Comparison of ENCODE assay signal across 9 mouse cellular contexts in genomic region chr4:57120563-57120962, GRCm38 (mm10). TPM values are rescaled to one million over a fixed set of nuclear protein-coding genes. Genes with fewer than 3 reads are reported as not detected.
DNase-seq lines count a peak whose midpoint lies in the region; ATAC-seq and TF ChIP-seq lines count a peak whose summit lies in the region.
"Had no signal": no experiment of that assay in that cellular context is flagged by ENCODE, and none has a peak within 500 bp of the region (broad histone marks: within the 10 kb centered on the region; RNA-seq: fewer than 3 reads in every experiment).

No protein-coding gene starts in this region.

- no peak for DNase-seq in left cerebral cortex, adult 2 months (ENCODE audit: extremely low spot score in 1 of 2, low spot score in 2 of 2)
- no peak for DNase-seq in left cerebral cortex, adult 8-10 months (ENCODE audit: low spot score in 2 of 2)
- DNase-seq in brain, adult 2 months (ENCODE audit: low read depth, low spot score) = peak; percentile 79
- peak; percentile 47 for DNase-seq in hindbrain, postnatal 0 days (ENCODE audit: low spot score)
- DNase-seq in right cerebral cortex, adult 2 months (ENCODE audit: low spot score in 2 of 2) = no peak
- DNase-seq in gastrocnemius, postnatal 36 days = no peak

- H3K4me1 ChIP-seq in hindbrain, postnatal 0 days (ENCODE audit: insufficient read depth, low read length) = peaks cover 6% of the 10 kb centered on the region; the same call in 1 of the 2 replicates
- peaks cover 9% of the 10 kb centered on the region; the same call in 1 of the 2 replicates for H3K4me1 ChIP-seq in neural tube, embryonic 13.5 days (replicated peaks)

- peak; percentile 30 for TF ChIP-seq CTCF in left cerebral cortex, adult 2 months (IDR thresholded peaks at IDR 0.05)
- peak; percentile 48 for TF ChIP-seq CTCF in hindbrain, postnatal 0 days (IDR thresholded peaks at IDR 0.05; ENCODE audit: low read depth)

- H3K36me3 ChIP-seq in hindbrain, postnatal 0 days (ENCODE audit: insufficient read depth, low read length) = no peaks in the 10 kb centered on the region
- H3K36me3 ChIP-seq in neural tube, embryonic 13.5 days = no peaks in the 10 kb centered on the region
- H3K36me3 ChIP-seq: heart, embryonic 15.5 days had no signal

- no peak overlapping the region for H3K9ac ChIP-seq in hindbrain, postnatal 0 days (replicated peaks; ENCODE audit: low read length)
- no peak overlapping the region for H3K9ac ChIP-seq in neural tube, embryonic 13.5 days
- H3K9ac ChIP-seq: heart, embryonic 15.5 days had no signal

- H3K4me2 ChIP-seq in hindbrain, postnatal 0 days (ENCODE audit: low read depth, low read length) = no peak overlapping the region
- no peak overlapping the region for H3K4me2 ChIP-seq in neural tube, embryonic 13.5 days
- H3K4me2 ChIP-seq: heart, embryonic 15.5 days had no signal

- no peaks in the 10 kb centered on the region for H3K9me3 ChIP-seq in hindbrain, postnatal 0 days (ENCODE audit: low read length)
- no peaks in the 10 kb centered on the region for H3K9me3 ChIP-seq in neural tube, embryonic 13.5 days
- H3K9me3 ChIP-seq: heart, embryonic 15.5 days had no signal

- H3K27me3 ChIP-seq in hindbrain, postnatal 0 days (ENCODE audit: insufficient read depth, low read length) = no peaks in the 10 kb centered on the region
- H3K27me3 ChIP-seq in neural tube, embryonic 13.5 days = no peaks in the 10 kb centered on the region

- intact Hi-C loops in left cerebral cortex, adult 2 months (cut with DNase I) = no loop called here
- intact Hi-C loops in gastrocnemius, postnatal 36 days (cut with DNase I) = loop anchor here (5.0 kb wide), 1 partner anchor 152 kb away; no protein-coding TSS in a partner anchor

- no peak overlapping the region for H3K27ac ChIP-seq in left cerebral cortex, adult 2 months
- no peak overlapping the region for H3K27ac ChIP-seq in hindbrain, postnatal 0 days
- no peak overlapping the region for H3K27ac ChIP-seq in neural tube, embryonic 13.5 days (replicated peaks)
- H3K27ac ChIP-seq: heart, embryonic 15.5 days had no signal

- 45% methylated on average over 2 of the region's 2 CpGs for WGBS in hindbrain, postnatal 0 days
- WGBS in neural tube, embryonic 13.5 days = 35% methylated on average over 2 of the region's 2 CpGs

- no peak overlapping the region for H3K4me3 ChIP-seq in left cerebral cortex, adult 2 months
- no peak overlapping the region for H3K4me3 ChIP-seq in hindbrain, postnatal 0 days (ENCODE audit: low read length)
- no peak overlapping the region for H3K4me3 ChIP-seq in neural tube, embryonic 13.5 days
- H3K4me3 ChIP-seq: heart, embryonic 15.5 days had no signal

- peak; percentile 19; the same call in 1 of the 2 replicates for ATAC-seq in hindbrain, postnatal 0 days
- ATAC-seq in neural tube, embryonic 13.5 days (ENCODE audit: low read depth) = peak; percentile 21; the same call in 1 of the 2 replicates
- ATAC-seq in erythroblast, adult 5-6 weeks (replicated peaks; ENCODE audit: low FRiP score, poor library complexity, severe bottlenecking) = no peak

RNA-seq across cellular contexts. Expression of gene Epb41l4b, which starts 22.7 kb away (rescaled TPM):
- 10 to 100 TPM; 37.7 to 42.8 TPM for total RNA-seq in left cerebral cortex, adult 2 months (2021)
- 10 to 100 TPM; 30.5 to 45.1 (median 34.8) TPM for total RNA-seq in left cerebral cortex, adult 8-10 months (2022)
- total RNA-seq in hindbrain, postnatal 0 days (2014; rRNA removed) = 13.9 and 14.7 TPM in 2 replicates
- polyA plus RNA-seq in hindbrain, postnatal 0 days (2015; fragmentation: Nextera tagmentation; extraction: Ambion mirVana) = 4.2 and 4.4 TPM in 2 replicates
- 1.9 and 2.3 TPM in 2 replicates for polyA plus RNA-seq in neural tube, embryonic 13.5 days (2015; fragmentation: Nextera tagmentation; extraction: Ambion mirVana)
- total RNA-seq in erythroblast, adult 5-6 weeks (2015; ENCODE audit: low replicate concordance) = 0.63 TPM in 1 of 2 replicates, not detected in the other
- total RNA-seq in erythroblast, adult 5-6 weeks (2017; ENCODE audit: low replicate concordance) = 3.9 TPM in 1 of 2 replicates, not detected in the other
- total RNA-seq in gastrocnemius, postnatal 36 days (2021) = 1 to 10 TPM; 1.9 to 2.2 TPM

Comparison
In these comparisons a context has a peak if more than half of its experiments do, and no peak if none do; other contexts are left out.
1. DNase-seq: peak in brain, adult 2 months (single experiment) and hindbrain, postnatal 0 days (single experiment); none in left cerebral cortex, adult 2 months (0 of 2), left cerebral cortex, adult 8-10 months (0 of 2), right cerebral cortex, adult 2 months (0 of 2) and gastrocnemius, postnatal 36 days (0 of 2).